Mouse (Mus musculus) stomach, postnatal 0 days (tissue): ENCODE measurements around the gene Apobec1.

Source experiments
- CTCF ChIP-seq: IDR thresholded peaks from 2 replicates; pipeline ENCODE4 v1.5.1; 2016; ENCODE audit warnings: antibody characterized with exemption, low read depth, mild to moderate bottlenecking, moderate library complexity
- EP300 ChIP-seq: optimal IDR thresholded peaks from 2 replicates; pipeline ENCODE3; 2016; ENCODE audit warnings: antibody characterized with exemption

DNA sequence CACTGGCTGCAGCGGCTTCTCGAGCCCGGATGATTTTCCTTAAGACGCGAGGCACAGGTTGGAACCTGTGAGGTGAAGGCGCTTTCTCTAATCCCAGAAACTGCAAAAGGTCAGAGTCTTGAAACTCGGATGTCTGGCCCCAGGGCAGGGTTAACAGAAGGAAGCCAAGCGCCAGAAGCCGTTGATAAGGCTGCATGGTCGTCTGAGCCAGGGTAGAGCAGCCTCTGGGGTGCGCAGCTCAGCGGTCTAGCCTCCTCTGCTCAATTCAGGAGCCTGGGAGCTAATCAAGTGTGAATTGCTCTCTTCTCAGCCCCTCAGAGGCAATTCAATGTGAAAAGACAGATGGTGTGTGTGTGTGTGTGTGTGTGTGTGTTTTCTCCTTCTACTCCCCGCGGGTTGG, 7.5 kb upstream of the Apobec1 start, which contains the start of gene Gdf3:
- TF ChIP-seq CTCF, result no peak
- TF ChIP-seq EP300, result no peak
